Comparison of ENCODE assay signal across 8 mouse cellular contexts in the genomic region with DNA sequence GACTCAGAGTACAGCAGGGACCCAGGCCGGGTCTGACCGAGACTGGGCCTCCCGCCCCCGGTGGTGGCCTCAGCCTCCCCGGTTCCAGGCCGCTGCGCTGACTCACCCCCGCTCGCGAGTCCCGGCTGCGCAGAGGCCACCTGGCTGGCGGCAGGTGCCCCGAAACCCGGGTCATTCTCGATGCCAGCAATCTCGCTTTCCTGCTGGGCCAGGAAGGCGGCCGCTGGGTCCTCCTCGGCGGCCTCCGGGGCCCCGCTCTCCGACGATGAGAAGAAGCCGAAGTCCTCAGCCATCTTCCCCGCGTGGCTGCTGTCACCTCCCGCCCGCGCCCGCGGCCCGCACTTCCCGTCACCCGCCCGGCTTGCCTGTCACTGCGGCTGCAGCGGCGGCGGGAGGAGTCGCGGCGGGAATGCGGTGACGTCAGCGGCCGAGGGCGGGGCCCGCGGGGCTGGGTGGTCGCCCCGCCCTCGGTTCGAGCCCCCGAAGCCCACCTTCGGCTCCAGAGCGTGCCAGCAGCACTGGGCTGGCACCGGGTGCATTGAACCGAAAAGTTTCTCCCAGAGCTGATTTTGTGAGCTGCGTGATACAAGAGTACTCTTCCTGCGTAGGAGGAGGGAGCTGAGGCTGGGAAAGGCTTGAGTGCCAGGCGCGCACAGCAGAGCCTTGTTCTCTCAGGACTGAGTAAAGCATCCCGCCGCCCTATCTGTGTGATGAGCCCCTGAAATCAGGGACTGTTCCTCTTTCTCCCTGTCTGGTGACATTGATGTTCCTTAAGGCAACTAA. TPM values are rescaled to one million over a fixed set of nuclear protein-coding genes. Genes with fewer than 3 reads are reported as not detected.
DNase-seq lines count a peak whose midpoint lies in the region; ATAC-seq and TF ChIP-seq lines count a peak whose summit lies in the region.

Gene Cltb (minus strand): TSS at position 373 of the 783 bp plus-strand sequence.

- H3K9ac ChIP-seq in hindbrain, embryonic 16.5 days (ENCODE audit: low read depth, low read length): peak within 1 kb of the TSS; percentile 95

- H3K4me2 ChIP-seq in hindbrain, embryonic 16.5 days (ENCODE audit: low read length): peak within 1 kb of the TSS; percentile 91

- H3K4me1 ChIP-seq in hindbrain, embryonic 16.5 days (ENCODE audit: control insufficient read depth, insufficient read depth, low read depth, low read length): peaks cover 27% of the 10 kb centered on the region

- intact Hi-C loops in gastrocnemius, adult 2 months (cut with DNase I): loop anchor here (5.0 kb wide), 1 partner anchor 81 kb away; the partner anchor contains the start of gene Rnf44

- WGBS in hindbrain, embryonic 16.5 days: under 1% methylated on average over 54 of the region's 66 CpGs

- DNase-seq in T-cell, adult 2 months (ENCODE audit: low spot score): peak; percentile 83
- DNase-seq in cerebellum, postnatal 4 days (ENCODE audit: low spot score in 2 of 2): peak; percentile 89 to 92
- DNase-seq in gastrocnemius, adult 2 months: peak; percentile 96
- DNase-seq in left cerebral cortex, adult 8-10 months (ENCODE audit: low spot score in 2 of 2): peak; percentile 86 to 91
- DNase-seq in right cerebral cortex, adult 2 months (ENCODE audit: low spot score in 2 of 2): peak; percentile 89 to 92
- peak; percentile 79 for DNase-seq in urinary bladder, postnatal 10 days (ENCODE audit: low spot score)

- peak within 1 kb of the TSS; percentile 99 for H3K4me3 ChIP-seq in gastrocnemius, adult 2 months
- H3K4me3 ChIP-seq in hindbrain, embryonic 16.5 days (ENCODE audit: low read length): peak within 1 kb of the TSS; percentile 90

- ATAC-seq in hindbrain, embryonic 16.5 days: peak; percentile 71
- peak; percentile 86 for ATAC-seq in megakaryocyte, adult 5-6 weeks (ENCODE audit: poor library complexity, severe bottlenecking)

- H3K27ac ChIP-seq in gastrocnemius, adult 2 months: peak within 1 kb of the TSS; percentile 98
- peak within 1 kb of the TSS; percentile 84 for H3K27ac ChIP-seq in hindbrain, embryonic 16.5 days (ENCODE audit: low read depth, low read length)

- no peaks in the 10 kb centered on the region for H3K27me3 ChIP-seq in hindbrain, embryonic 16.5 days (replicated peaks; ENCODE audit: control insufficient read depth, insufficient read depth, low read length)

- TF ChIP-seq CTCF in gastrocnemius, adult 2 months (IDR thresholded peaks at IDR 0.05): no peak

- no peaks in the 10 kb centered on the region for H3K36me3 ChIP-seq in hindbrain, embryonic 16.5 days (ENCODE audit: control insufficient read depth, insufficient read depth, low read length)

- no peaks in the 10 kb centered on the region for H3K9me3 ChIP-seq in hindbrain, embryonic 16.5 days (ENCODE audit: control insufficient read depth, low read length)

RNA-seq across cellular contexts. Expression of gene Cltb, which starts in this region (rescaled TPM):
- total RNA-seq in gastrocnemius, adult 2 months (2021): 100 to 1,000 TPM; 130 to 160 TPM
- 244 and 276 TPM in 2 replicates for polyA plus RNA-seq in hindbrain, embryonic 16.5 days (2015; fragmentation: Nextera tagmentation; extraction: Ambion mirVana)
- total RNA-seq in left cerebral cortex, adult 8-10 months (2022): 100 to 1,000 TPM; 271 to 315 (median 292) TPM
- 5.9 and 6.6 TPM in 2 replicates for total RNA-seq in megakaryocyte, adult 5-6 weeks (2015)
- 19.3 and 20.7 TPM in 2 replicates for total RNA-seq in megakaryocyte, adult 5-6 weeks (2017)

Comparison
In these comparisons a context has a peak if more than half of its experiments do, and no peak if none do; other contexts are left out.
1. Peak in every context shown above with its lines: DNase-seq, ATAC-seq, H3K4me3 ChIP-seq and H3K27ac ChIP-seq.
2. RNA of gene Cltb (total RNA-seq): 271 to 315 TPM in left cerebral cortex, adult 8-10 months and 130 to 160 TPM in gastrocnemius, adult 2 months; 5.9 to 20.7 TPM in megakaryocyte, adult 5-6 weeks; every median in the first group is over 4 times any median in the second.